Mouse (Mus musculus) myocyte (in vitro differentiated cells): ENCODE data around the gene Abcg4. TPM values are rescaled to one million over a fixed set of nuclear protein-coding genes. Genes with fewer than 3 reads are reported as not detected.

Experiments
- H3K27me3 ChIP-seq: one replicate; pipeline ENCODE4 v1.6.1; 2011; ENCODE audit not compliant: control insufficient read depth, insufficient read depth, insufficient read length
- H3K36me3 ChIP-seq: one replicate; pipeline ENCODE4 v1.6.1; 2011; ENCODE audit not compliant: control insufficient read depth, insufficient read depth
- H3K4me2 ChIP-seq: one replicate; pipeline ENCODE4 v1.6.1; 2011; ENCODE audit warnings: low read depth, control low read depth
- H3K4me3 ChIP-seq: one replicate; pipeline ENCODE4 v1.5.1; 2011; ENCODE audit warnings: mild to moderate bottlenecking, control low read depth, moderate library complexity
- H3K79me2 ChIP-seq: one replicate; pipeline ENCODE4 v1.6.1; 2011; ENCODE audit not compliant: control insufficient read depth, insufficient read depth
- H3ac ChIP-seq: one replicate; pipeline ENCODE4 v1.6.1; 2011; ENCODE audit not compliant: control insufficient read depth, insufficient read length
- CEBPB ChIP-seq: IDR thresholded peaks from 2 replicates; pipeline ENCODE4 v1.6.1; 2011; ENCODE audit warnings: mild to moderate bottlenecking, moderate library complexity; ENCODE audit not compliant: poor library complexity, insufficient read depth, severe bottlenecking
- E2F4 ChIP-seq: IDR thresholded peaks from one replicate; pipeline ENCODE4 v1.6.1; 2011; ENCODE audit warnings: mild to moderate bottlenecking, control low read depth, moderate library complexity; ENCODE audit not compliant: insufficient read depth
- MAX ChIP-seq: IDR thresholded peaks from one replicate; pipeline ENCODE4 v1.6.1; 2011; ENCODE audit warnings: low read depth, mild to moderate bottlenecking, control low read depth
- MYOD1 ChIP-seq, 3 experiments: IDR thresholded peaks; one replicate each; pipeline ENCODE4 v1.6.1; 2011; ENCODE audit warnings: control low read depth in 2 of 3, low read depth in 2 of 3, mild to moderate bottlenecking in 2 of 3, moderate library complexity in 1 of 3; ENCODE audit not compliant: insufficient read length in 2 of 3, control insufficient read depth in 1 of 3
- MYOG ChIP-seq, 3 experiments: IDR thresholded peaks; one replicate each; pipeline ENCODE4 v1.6.1; 2011; ENCODE audit warnings: control low read depth in 2 of 3, low read depth in 2 of 3, mild to moderate bottlenecking in 2 of 3; ENCODE audit not compliant: insufficient read length in 2 of 3, control insufficient read depth in 1 of 3, insufficient read depth in 1 of 3
- POLR2A ChIP-seq: IDR thresholded peaks from one replicate; pipeline ENCODE4 v1.6.1; 2011; ENCODE audit warnings: low read depth, mild to moderate bottlenecking, control low read depth, moderate library complexity; ENCODE audit not compliant: insufficient read length
- POLR2AphosphoS2 ChIP-seq: IDR thresholded peaks from one replicate; pipeline ENCODE4 v1.6.1; 2011; ENCODE audit warnings: low read depth, control low read depth; ENCODE audit not compliant: insufficient read length
- REST ChIP-seq: IDR thresholded peaks from one replicate; pipeline ENCODE4 v1.6.1; 2011; ENCODE audit warnings: mild to moderate bottlenecking, control low read depth, moderate library complexity; ENCODE audit not compliant: insufficient read depth, insufficient read length
- SRF ChIP-seq: IDR thresholded peaks from one replicate; pipeline ENCODE4 v1.6.1; 2011; ENCODE audit warnings: low read depth; ENCODE audit not compliant: control insufficient read depth, insufficient read length
- TCF12 ChIP-seq: IDR thresholded peaks from one replicate; pipeline ENCODE4 v1.6.1; 2011; ENCODE audit warnings: mild to moderate bottlenecking, control low read depth; ENCODE audit not compliant: poor library complexity, insufficient read depth, severe bottlenecking
- TCF3 ChIP-seq: IDR thresholded peaks from one replicate; pipeline ENCODE4 v1.6.1; 2011; ENCODE audit warnings: low read depth, control low read depth; ENCODE audit not compliant: insufficient read length
- USF1 ChIP-seq: IDR thresholded peaks from one replicate; pipeline ENCODE4 v1.6.1; 2011; ENCODE audit warnings: low read depth, mild to moderate bottlenecking, control low read depth, moderate library complexity
- polyA plus RNA-seq: library from polyadenylated mRNA; unstranded; fragments of >200 nt; fragmentation: generic; extraction: Trizol; gene quantifications from one replicate; pipeline ENCODE4 v1.2.1, GENCODE M21; 2012; ENCODE audit warnings: missing spikeins

Gene Abcg4
- polyA plus RNA-seq, 1 experiment: 0.10 TPM

- Histone ChIP-seq H3ac (no peak overlapping the region), H3K27me3 (no peaks in the 10 kb centered on the region), H3K4me2 (no peak overlapping the region), H3K79me2 (peaks cover 17% of the 10 kb centered on the region), H3K4me3 (no peak overlapping the region), H3K36me3 (no peaks in the 10 kb centered on the region)
- no peak for TF ChIP-seq REST
- no peak for TF ChIP-seq SRF
- no peak for TF ChIP-seq CEBPB
- no peak for TF ChIP-seq TCF3
- no peak for TF ChIP-seq TCF12
- no peak for TF ChIP-seq POLR2A
- TF ChIP-seq USF1: no peak
These were observed 51.8 kb downstream of the Abcg4 start for GRCm38 (mm10) chr9:44236601-44237000.

- Histone ChIP-seq H3K27me3 (no peaks in the 10 kb centered on the region), H3ac (no peak overlapping the region), H3K36me3 (no peaks in the 10 kb centered on the region), H3K4me2 (peak overlapping the region; percentile 61), H3K79me2 (peaks cover 32% of the 10 kb centered on the region), H3K4me3 (peak overlapping the region; percentile 67)
- TF ChIP-seq USF1 (no peak), CEBPB (no peak), TCF3 (no peak), MYOD1 (IDR thresholded peaks at IDR 0.05; ENCODE audit: control insufficient read depth in 1 of 3, insufficient read length in 2 of 3, low read depth in 2 of 3) (no peak), E2F4 (no peak), POLR2A (no peak), POLR2AphosphoS2 (no peak), TCF12 (no peak), REST (no peak), MAX (no peak), SRF (no peak), MYOG (IDR thresholded peaks at IDR 0.05; ENCODE audit: control insufficient read depth in 1 of 3, insufficient read depth in 1 of 3, insufficient read length in 2 of 3, low read depth in 2 of 3) (no peak)
These were observed 53.7 kb downstream of the Abcg4 start for GRCm38 (mm10) chr9:44234479-44235427.

GRCm38 (mm10) chr9:44233802-44234478 lies 54.5 kb downstream of the Abcg4 start, which contains the start of gene Cbl:
Cbl (minus strand) TSS chr9:44234049.
- peaks cover 40% of the 10 kb centered on the region for H3K79me2 ChIP-seq
- H3K4me3 ChIP-seq: peak within 1 kb of the TSS; percentile 67
- H3K4me2 ChIP-seq: peak within 1 kb of the TSS; percentile 79
- H3K36me3 ChIP-seq: no peaks in the 10 kb centered on the region
- H3K27me3 ChIP-seq: no peaks in the 10 kb centered on the region
- H3ac ChIP-seq: peak within 1 kb of the TSS; percentile 58
- TF ChIP-seq E2F4 (peak; percentile 41), MYOD1 (IDR thresholded peaks at IDR 0.05; ENCODE audit: control insufficient read depth in 1 of 3, insufficient read length in 2 of 3, low read depth in 2 of 3) (no peak), POLR2A (peak; percentile 66), SRF (no peak), POLR2AphosphoS2 (peak; percentile 32), TCF3 (no peak), MYOG (IDR thresholded peaks at IDR 0.05; ENCODE audit: control insufficient read depth in 1 of 3, insufficient read depth in 1 of 3, insufficient read length in 2 of 3, low read depth in 2 of 3) (peak in 1 of 3 experiments; percentile 2), MAX (no peak), REST (no peak), USF1 (no peak)

GRCm38 (mm10) chr9:44233021-44233801 lies 55.2 kb downstream of the Abcg4 start:
- peak overlapping the region; percentile 58 for H3ac ChIP-seq
- H3K36me3 ChIP-seq: no peaks in the 10 kb centered on the region
- TF ChIP-seq USF1 (no peak), CEBPB (no peak)
- H3K4me3 ChIP-seq: peak overlapping the region; percentile 67
- peaks cover 47% of the 10 kb centered on the region for H3K79me2 ChIP-seq
- H3K4me2 ChIP-seq: peak overlapping the region; percentile 79
- H3K27me3 ChIP-seq: no peaks in the 10 kb centered on the region
